Mouse (Mus musculus): ENCODE data around the gene Usp9x. TPM values are rescaled to one million over a fixed set of nuclear protein-coding genes. Genes with fewer than 3 reads are reported as not detected.

Usp9x gene
- total and polyA plus RNA-seq, 2 experiments from 2014 or later: 25.7 to 345 TPM

DNA sequence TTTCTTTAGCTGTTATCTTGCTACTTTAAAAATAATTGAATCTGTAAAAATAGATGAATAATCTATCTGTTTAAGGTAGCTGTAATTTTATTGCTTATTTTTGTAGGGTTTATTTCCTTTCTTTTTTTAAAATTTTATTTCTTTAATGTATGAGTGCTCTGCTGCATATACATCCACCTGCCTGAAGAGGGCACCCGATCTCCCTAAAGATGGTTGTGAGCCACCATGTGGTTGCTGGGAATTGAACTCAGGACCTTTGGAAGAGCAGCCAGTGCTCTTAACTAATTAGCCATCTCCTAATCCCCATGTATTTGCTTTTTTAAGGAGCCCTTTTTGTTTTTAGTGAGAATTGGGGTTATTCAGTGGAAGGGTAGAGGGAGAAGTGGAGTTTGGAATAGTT is 14.3 kb downstream of the Usp9x start:
- ATAC-seq: no peak
- TF ChIP-seq CTCF (IDR thresholded peaks at IDR 0.05; ENCODE audit: low read depth): no peak
- no peak overlapping the region for H3K27ac ChIP-seq (ENCODE audit: low read depth, low read length)
- WGBS: 79% methylated on average over 1 of the region's 1 CpGs
- no peak overlapping the region for H3K4me2 ChIP-seq (ENCODE audit: low read depth)
- no peaks in the 10 kb centered on the region for H3K9me3 ChIP-seq (ENCODE audit: low read length)
- no peak overlapping the region for H3K4me3 ChIP-seq (ENCODE audit: low read depth, low read length)
- no peaks in the 10 kb centered on the region for H3K4me1 ChIP-seq (ENCODE audit: insufficient read depth)
- no peaks in the 10 kb centered on the region for H3K36me3 ChIP-seq (ENCODE audit: insufficient read depth)
- DNase-seq: no peak
- no peaks in the 10 kb centered on the region for H3K27me3 ChIP-seq (ENCODE audit: insufficient read depth, low read length)
- H3K9ac ChIP-seq: no peak overlapping the region

DNA sequence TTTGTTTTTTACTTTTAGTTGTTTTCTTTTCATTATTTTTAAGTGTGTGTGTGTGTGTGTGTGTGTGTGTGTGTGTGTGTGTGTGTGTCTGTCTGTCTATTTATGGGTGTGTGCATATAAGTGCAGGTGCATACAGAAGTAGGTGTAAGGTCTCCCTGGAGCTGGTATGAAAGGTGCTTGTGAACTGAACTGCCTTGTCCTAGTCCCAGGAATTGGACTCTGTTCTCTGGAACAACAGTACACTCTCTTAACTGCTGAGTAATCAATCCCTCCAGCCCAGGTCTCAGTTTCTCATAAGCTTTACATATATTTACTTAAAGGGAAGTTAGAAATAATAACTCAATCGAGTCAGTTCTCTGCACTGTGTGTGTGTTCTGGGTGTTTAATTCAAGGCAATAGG is 25.7 kb downstream of the Usp9x start:
- Histone ChIP-seq H3K27ac (ENCODE audit: low read depth, low read length) (no peak overlapping the region), H3K9me3 (ENCODE audit: low read length) (no peaks in the 10 kb centered on the region), H3K27me3 (ENCODE audit: insufficient read depth, low read length) (no peaks in the 10 kb centered on the region), H3K4me3 (ENCODE audit: low read depth, low read length) (no peak overlapping the region), H3K9ac (no peak overlapping the region), H3K36me3 (ENCODE audit: insufficient read depth) (0 out of 2 replicates have a peak, but pooled peaks cover 3% of the 10 kb centered on the region), H3K4me2 (ENCODE audit: low read depth) (no peak overlapping the region), H3K4me1 (ENCODE audit: insufficient read depth) (no peaks in the 10 kb centered on the region)
- WGBS: 72% methylated on average over 1 of the region's 1 CpGs
- ATAC-seq: no peak
- DNase-seq: no peak
- TF ChIP-seq CTCF (IDR thresholded peaks at IDR 0.05; ENCODE audit: low read depth): no peak

DNA sequence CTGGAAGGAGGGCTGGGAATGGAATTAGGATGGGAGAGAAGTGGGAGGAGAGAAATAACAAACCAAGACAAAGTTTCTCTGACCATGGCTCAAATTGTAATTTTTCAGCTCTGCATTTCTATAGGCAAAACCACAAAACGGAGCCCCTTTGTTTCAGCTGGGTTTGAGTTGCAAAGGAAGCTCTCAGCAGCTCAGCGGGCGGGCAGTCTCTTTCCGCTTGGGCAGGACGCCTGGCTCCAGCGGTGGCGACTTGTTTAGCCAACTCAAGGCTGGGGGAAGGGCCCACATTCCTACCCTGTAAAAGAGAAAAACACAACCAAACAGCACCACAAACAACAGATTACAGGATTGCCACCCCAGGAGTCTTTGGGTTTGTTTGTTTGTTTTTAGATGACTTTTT is 135.2 kb downstream of the Usp9x start:
- no peak for ATAC-seq
- Histone ChIP-seq H3K9ac (no peak overlapping the region), H3K4me1 (ENCODE audit: insufficient read depth) (no peaks in the 10 kb centered on the region), H3K36me3 (ENCODE audit: insufficient read depth) (no peaks in the 10 kb centered on the region), H3K9me3 (ENCODE audit: low read length) (no peaks in the 10 kb centered on the region), H3K4me2 (ENCODE audit: low read depth) (no peak overlapping the region), H3K27ac (ENCODE audit: low read depth, low read length) (no peak overlapping the region), H3K4me3 (ENCODE audit: low read depth, low read length) (no peak overlapping the region), H3K27me3 (ENCODE audit: insufficient read depth, low read length) (no peaks in the 10 kb centered on the region)
- WGBS: 30% methylated on average over 7 of the region's 7 CpGs
- no peak for DNase-seq
- no peak for TF ChIP-seq CTCF (IDR thresholded peaks at IDR 0.05; ENCODE audit: low read depth)

DNA sequence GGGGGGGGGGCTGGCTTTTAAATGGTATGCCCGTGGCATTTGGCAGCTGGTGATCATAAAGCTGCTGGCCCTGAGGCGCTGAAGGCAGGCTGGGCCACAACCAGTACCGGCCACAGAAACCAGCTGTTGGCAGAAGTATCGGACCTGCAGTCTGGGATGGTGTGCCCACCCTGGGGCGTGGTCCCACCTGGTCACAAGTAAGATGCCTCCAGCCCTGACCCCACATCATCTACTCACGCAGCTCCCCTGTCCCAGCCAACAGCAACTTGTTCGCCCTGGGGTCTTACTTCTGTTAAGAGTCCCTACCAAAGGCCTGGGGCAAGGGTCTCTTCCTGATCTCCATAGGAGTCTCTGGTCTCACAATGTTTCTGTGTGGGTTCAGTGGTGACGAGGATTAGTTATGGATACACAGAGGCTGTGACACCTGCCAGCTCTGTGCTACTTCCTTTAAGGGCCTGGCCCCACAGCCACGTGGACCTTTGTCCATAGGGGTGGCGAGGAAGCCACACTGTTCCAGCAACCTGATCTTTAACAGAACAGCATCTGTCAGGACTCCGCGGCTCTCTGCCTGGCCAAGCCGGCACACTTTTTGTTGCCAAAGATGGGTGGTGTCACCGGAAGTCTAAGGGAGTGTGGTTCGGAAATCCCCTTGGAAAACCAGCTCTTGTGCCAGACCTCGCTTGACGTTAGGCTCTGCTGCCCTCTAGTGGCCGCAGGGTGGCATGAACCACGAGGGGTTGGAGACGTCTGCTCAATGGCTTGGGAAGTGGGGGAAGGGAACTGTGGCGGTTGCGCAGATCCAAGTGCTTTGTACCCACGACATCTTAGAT is 136.4 kb downstream of the Usp9x start:
- H3K27ac ChIP-seq (ENCODE audit: low read depth, low read length): peak overlapping the region; percentile 81; the same call in 1 of the 2 replicates
- TF ChIP-seq CTCF (IDR thresholded peaks at IDR 0.05; ENCODE audit: low read depth): peak; percentile 98

DNA sequence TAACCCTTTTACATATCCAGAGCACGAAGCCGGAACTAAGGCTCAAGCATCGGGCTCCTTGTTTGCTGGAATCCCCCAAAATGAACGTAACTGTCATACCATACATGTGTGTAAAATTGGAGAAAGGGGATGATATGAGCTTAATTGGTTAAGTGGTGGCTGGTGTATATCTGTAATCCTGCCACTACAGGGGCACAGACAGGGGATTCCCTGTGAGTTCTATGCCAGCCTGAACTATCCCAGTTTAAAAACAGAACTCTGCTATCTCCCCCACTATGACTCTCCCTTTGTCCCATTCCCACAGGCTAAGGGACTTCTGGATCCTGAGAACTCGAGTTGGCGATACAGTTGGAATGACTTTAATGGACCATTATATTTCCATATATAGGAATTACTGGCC is 137.1 kb downstream of the Usp9x start:
- peak overlapping the region; percentile 54 for H3K9ac ChIP-seq
- ATAC-seq: peak; percentile 60

More for the DNA sequence above, 136.4 kb downstream of the Usp9x start:
- H3K9ac ChIP-seq: no peak overlapping the region
- no peaks in the 10 kb centered on the region for H3K36me3 ChIP-seq (ENCODE audit: insufficient read depth)
- ATAC-seq (peak; percentile 97), DNase-seq (peak; percentile 96)
- no peaks in the 10 kb centered on the region for H3K4me1 ChIP-seq (ENCODE audit: insufficient read depth)
- peak overlapping the region; percentile 45 for H3K4me2 ChIP-seq (ENCODE audit: low read depth)
- H3K9me3 ChIP-seq (ENCODE audit: low read length): no peaks in the 10 kb centered on the region
- H3K4me3 ChIP-seq (ENCODE audit: low read depth, low read length): peak overlapping the region; percentile 24
- H3K27me3 ChIP-seq (ENCODE audit: insufficient read depth, low read length): no peaks in the 10 kb centered on the region
- 29% methylated on average over 23 of the region's 23 CpGs for WGBS

DNA sequence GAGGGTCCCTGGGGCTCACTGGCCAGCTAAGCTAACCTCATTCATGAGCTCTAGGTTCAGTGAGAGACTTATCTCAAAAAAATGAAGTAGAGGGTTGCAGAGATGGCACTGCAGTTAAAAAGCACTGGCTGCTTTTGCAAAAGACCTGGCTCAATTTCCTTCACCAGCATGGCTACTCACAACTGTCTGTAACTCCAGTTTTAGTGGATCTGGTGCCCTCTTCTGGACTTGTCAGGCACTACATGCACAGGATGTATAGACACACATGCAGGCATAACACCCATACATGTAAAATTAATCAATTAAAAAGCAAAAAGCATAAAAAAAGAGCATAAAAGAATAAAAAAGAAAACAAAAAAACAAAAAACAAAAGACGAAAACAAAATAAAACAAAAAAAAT is 143.0 kb downstream of the Usp9x start:
- DNase-seq (no peak), ATAC-seq (no peak)
- Histone ChIP-seq H3K4me3 (ENCODE audit: low read depth, low read length) (no peak overlapping the region), H3K27ac (ENCODE audit: low read depth, low read length) (no peak overlapping the region), H3K9ac (no peak overlapping the region), H3K27me3 (ENCODE audit: insufficient read depth, low read length) (no peaks in the 10 kb centered on the region), H3K9me3 (ENCODE audit: low read length) (no peaks in the 10 kb centered on the region), H3K4me2 (ENCODE audit: low read depth) (no peak overlapping the region), H3K36me3 (ENCODE audit: insufficient read depth) (no peaks in the 10 kb centered on the region), H3K4me1 (ENCODE audit: insufficient read depth) (no peaks in the 10 kb centered on the region)
- peak; percentile 21; the same call in 1 of the 2 replicates for TF ChIP-seq CTCF (IDR thresholded peaks at IDR 0.05; ENCODE audit: low read depth)
- 67% methylated on average over 1 of the region's 1 CpGs for WGBS

More for the DNA sequence above, 137.1 kb downstream of the Usp9x start:
- H3K36me3 ChIP-seq (ENCODE audit: insufficient read depth): no peaks in the 10 kb centered on the region
- no peaks in the 10 kb centered on the region for H3K4me1 ChIP-seq (ENCODE audit: insufficient read depth)
- peak overlapping the region; percentile 24 for H3K4me3 ChIP-seq (ENCODE audit: low read depth, low read length)
- no peaks in the 10 kb centered on the region for H3K9me3 ChIP-seq (ENCODE audit: low read length)
- peak overlapping the region; percentile 45 for H3K4me2 ChIP-seq (ENCODE audit: low read depth)
- H3K27me3 ChIP-seq (ENCODE audit: insufficient read depth, low read length): no peaks in the 10 kb centered on the region
- 32% methylated on average over 6 of the region's 6 CpGs for WGBS
- peak overlapping the region; percentile 81 for H3K27ac ChIP-seq (ENCODE audit: low read depth, low read length)
- no peak for TF ChIP-seq CTCF (IDR thresholded peaks at IDR 0.05; ENCODE audit: low read depth)
- no peak for DNase-seq

Other genes starting within 250 kb of the Usp9x start
- gene Ddx3x, start 209.5 kb downstream of the Usp9x start, total RNA-seq (2014; rRNA removed): 153 and 219 TPM in 2 replicates
- gene Ddx3x, start 209.5 kb downstream of the Usp9x start, polyA plus RNA-seq (2015; fragmentation: Nextera tagmentation; extraction: Ambion mirVana): 101 and 114 TPM in 2 replicates